Mouse (Mus musculus): ENCODE data around the gene Cnksr2. TPM values are rescaled to one million over a fixed set of nuclear protein-coding genes. Genes with fewer than 3 reads are reported as not detected.

Cnksr2 gene
- 100 to 1,000 TPM; 180 to 202 TPM for total RNA-seq (2021)
- long read RNA-seq, experiment 1, full-length matches to known transcripts, result 7 of 62 reads
- long read RNA-seq, experiment 1, partial matches to known transcripts, result 14 of 62 reads
- long read RNA-seq, experiment 1, other reads (novel, unspliced or antisense), result 41 of 62 reads
- long read RNA-seq, experiment 2, full-length matches to known transcripts, result 9 of 53 reads
- long read RNA-seq, experiment 2, partial matches to known transcripts, result 11 of 53 reads
- long read RNA-seq, experiment 2, other reads (novel, unspliced or antisense), result 33 of 53 reads

GRCm38 (mm10) chrX:158043057-158043843, at the start of gene Cnksr2:
TSS of gene Cnksr2 (minus strand) at chrX:158043294.
- peak; percentile 29 to 49 for DNase-seq (ENCODE audit: low spot score in 2 of 2)

- DNase-seq (ENCODE audit: low spot score in 2 of 2), result no peak
Measured at GRCm38 (mm10) chrX:158043844-158044140, 698 bp upstream of the Cnksr2 start.

GRCm38 (mm10) chrX:158042255-158043056, 638 bp downstream of the Cnksr2 start:
- DNase-seq (ENCODE audit: low spot score in 2 of 2), result no peak

- no peak for DNase-seq (ENCODE audit: low spot score in 2 of 2)
Measured at GRCm38 (mm10) chrX:158041703-158042102, 1.4 kb downstream of the Cnksr2 start.

GRCm38 (mm10) chrX:157951698-157952097, 91.4 kb downstream of the Cnksr2 start:
- no peak for DNase-seq (ENCODE audit: low spot score in 2 of 2)

- no peak for DNase-seq (ENCODE audit: low spot score in 2 of 2)
Measured at GRCm38 (mm10) chrX:157949256-157949655, 93.8 kb downstream of the Cnksr2 start.

GRCm38 (mm10) chrX:157945121-157945520, 98.0 kb downstream of the Cnksr2 start:
- DNase-seq (ENCODE audit: low spot score in 2 of 2), result no peak

GRCm38 (mm10) chrX:157936611-157937010, 106.5 kb downstream of the Cnksr2 start:
- no peak for DNase-seq (ENCODE audit: low spot score in 2 of 2)

GRCm38 (mm10) chrX:157920093-157920492, 123.0 kb downstream of the Cnksr2 start:
- no peak for DNase-seq (ENCODE audit: low spot score in 2 of 2)

- no peak for DNase-seq (ENCODE audit: low spot score in 2 of 2)
Measured at GRCm38 (mm10) chrX:157829983-157830382, 213.1 kb downstream of the Cnksr2 start.

GRCm38 (mm10) chrX:157818921-157819260, 224.2 kb downstream of the Cnksr2 start:
- no peak for DNase-seq (ENCODE audit: low spot score in 2 of 2)

- no peak for DNase-seq (ENCODE audit: low spot score in 2 of 2)
Measured at GRCm38 (mm10) chrX:157818207-157818920, 224.7 kb downstream of the Cnksr2 start, which contains the start of gene Klhl34. TSS of gene Klhl34 (plus strand) at chrX:157818435.

- no peak for DNase-seq (ENCODE audit: low spot score in 2 of 2)
Measured at GRCm38 (mm10) chrX:157817571-157818206, 225.4 kb downstream of the Cnksr2 start.

GRCm38 (mm10) chrX:157809721-157810120, 233.4 kb downstream of the Cnksr2 start:
- no peak for DNase-seq (ENCODE audit: low spot score in 2 of 2)

GRCm38 (mm10) chrX:157801669-157802068, 241.4 kb downstream of the Cnksr2 start:
- DNase-seq (ENCODE audit: low spot score in 2 of 2), result no peak

Other genes starting within 250 kb of the Cnksr2 start
- under 1 TPM; 0.16 to 0.26 TPM for gene Klhl34, start 224.9 kb downstream of the Cnksr2 start, total RNA-seq (2021)

Data from layer of hippocampus, postnatal 14 days (tissue).